Mouse (Mus musculus) forelimb bud, embryonic 11.5 days (tissue): ENCODE measurements at regions not wholly inside any gene's neighbourhood (a gene's known extent, or its start where the extent isn't known, plus 50 kb on each side); places are given as distances from the start of the nearest gene placed in this dataset.

Source experiments
- DNase-seq: peaks from one replicate; pipeline ENCODE4 v3.0.0-alpha.2; 2012; ENCODE audit warnings: low read depth, low spot score

GRCm38 (mm10) chr15:5414401-5414800 lies 170.4 kb upstream of the Ptger4 start:
- DNase-seq, result no peak

GRCm38 (mm10) chr15:5416031-5416430 lies 172.0 kb upstream of the Ptger4 start:
- DNase-seq, result no peak

GRCm38 (mm10) chr15:5426641-5427040 lies 182.7 kb upstream of the Ptger4 start:
- no peak for DNase-seq

- no peak for DNase-seq
These were observed 183.5 kb upstream of the Ptger4 start for GRCm38 (mm10) chr15:5427319-5428048.

GRCm38 (mm10) chr15:5432018-5432417 lies 188.0 kb upstream of the Ptger4 start:
- DNase-seq, result no peak

- no peak for DNase-seq
These were observed 193.0 kb upstream of the Ptger4 start for GRCm38 (mm10) chr15:5437020-5437419.

GRCm38 (mm10) chr15:5446040-5446755 lies 202.2 kb upstream of the Ptger4 start:
- DNase-seq, result no peak

GRCm38 (mm10) chr15:5446756-5447314 lies 202.8 kb upstream of the Ptger4 start:
- DNase-seq, result no peak

GRCm38 (mm10) chr15:5447707-5448496 lies 203.9 kb upstream of the Ptger4 start:
- no peak for DNase-seq

- DNase-seq, result no peak
These were observed 215.1 kb upstream of the Ptger4 start for GRCm38 (mm10) chr15:5459083-5459482.

- DNase-seq, result no peak
These were observed 215.6 kb upstream of the Ptger4 start for GRCm38 (mm10) chr15:5459580-5459979.

- DNase-seq, result no peak
These were observed 218.7 kb upstream of the Ptger4 start for GRCm38 (mm10) chr15:5462651-5463050.

- no peak for DNase-seq
These were observed 220.7 kb upstream of the Ptger4 start for GRCm38 (mm10) chr15:5464732-5465131.

GRCm38 (mm10) chr15:5468535-5469073 lies 224.6 kb upstream of the Ptger4 start:
- DNase-seq, result no peak

GRCm38 (mm10) chr15:5475389-5475995 lies 231.5 kb upstream of the Ptger4 start:
- DNase-seq, result no peak

GRCm38 (mm10) chr15:5493286-5493685 lies 249.3 kb upstream of the Ptger4 start:
- DNase-seq, result no peak

- no peak for DNase-seq
These were observed 251.3 kb upstream of the Ptger4 start for GRCm38 (mm10) chr15:5495187-5495849.

- DNase-seq, result no peak
These were observed 252.0 kb upstream of the Ptger4 start for GRCm38 (mm10) chr15:5495954-5496353.

- DNase-seq, result no peak
These were observed 260.5 kb upstream of the Ptger4 start for GRCm38 (mm10) chr15:5504502-5504901.

GRCm38 (mm10) chr15:5506848-5507544 lies 263.0 kb upstream of the Ptger4 start:
- DNase-seq, result no peak
